Mouse (Mus musculus) G1E (cell line): ENCODE measurements at regions not wholly inside any gene's neighbourhood (a gene's known extent, or its start where the extent isn't known, plus 50 kb on each side); places are given as distances from the start of the nearest gene placed in this dataset.

Experiments
- CTCF ChIP-seq: IDR thresholded peaks from 2 replicates; pipeline ENCODE4 v1.5.1; 2012; ENCODE audit warnings: low read depth, low read length, inconsistent platforms, mixed read lengths
- GATA1 ChIP-seq: IDR thresholded peaks from 2 replicates; pipeline ENCODE4 v1.6.1; 2012; ENCODE audit warnings: borderline replicate concordance, low read length, inconsistent platforms, mixed read lengths
- POLR2AphosphoS5 ChIP-seq: IDR thresholded peaks from 2 replicates; pipeline ENCODE4 v1.6.1; 2012; ENCODE audit warnings: low read depth, low read length, inconsistent platforms; ENCODE audit not compliant: insufficient replicate concordance

- TF ChIP-seq CTCF (no peak), GATA1 (no peak), POLR2AphosphoS5 (no peak)
Observed at GRCm38 (mm10) chr15:63624814-63625213, 220.2 kb downstream of the Gsdmc2 start.
